Mouse (Mus musculus) myocyte (in vitro differentiated cells): ENCODE results near the gene H1foo.

Experiments used
- POLR2A ChIP-seq: IDR thresholded peaks from one replicate; pipeline ENCODE4 v1.6.1; 2011; ENCODE audit warnings: low read depth, mild to moderate bottlenecking, control low read depth, moderate library complexity; ENCODE audit not compliant: insufficient read length
- TCF12 ChIP-seq: IDR thresholded peaks from one replicate; pipeline ENCODE4 v1.6.1; 2011; ENCODE audit warnings: mild to moderate bottlenecking, control low read depth; ENCODE audit not compliant: poor library complexity, insufficient read depth, severe bottlenecking

DNA sequence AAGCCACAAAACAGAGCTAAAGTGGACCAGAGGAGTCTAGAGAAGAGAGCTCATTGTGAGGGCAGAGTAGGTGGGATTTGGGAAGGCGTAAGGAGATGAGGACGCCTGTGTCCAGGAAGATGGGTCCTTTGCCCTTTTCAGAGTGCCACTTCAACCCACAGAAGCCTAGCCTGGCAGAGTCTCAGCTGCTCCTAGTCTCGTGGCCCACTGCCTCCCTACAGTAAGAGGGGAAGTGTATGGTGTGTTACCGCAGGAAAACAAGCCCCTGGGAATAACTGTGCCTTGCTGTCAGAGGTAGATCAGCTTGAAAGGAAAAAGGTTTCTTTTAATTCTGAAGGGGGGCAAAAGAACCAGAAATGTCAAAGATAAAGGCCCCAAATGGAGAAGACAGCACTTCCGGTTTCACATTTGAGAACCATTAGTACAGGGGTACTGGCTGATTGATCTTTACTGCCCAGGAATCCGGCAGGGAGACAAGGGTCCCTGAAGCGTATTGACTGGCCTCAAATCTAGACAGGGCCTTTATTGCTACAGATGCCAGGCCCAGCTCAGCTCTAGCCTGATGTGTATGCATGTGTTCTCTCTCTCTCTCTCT is 46.7 kb upstream of the H1foo start:
- TF ChIP-seq POLR2A = no peak
- no peak for TF ChIP-seq TCF12
